Mouse (Mus musculus): Measurements from ENCODE around the gene Nedd9. TPM values are rescaled to one million over a fixed set of nuclear protein-coding genes. Genes with fewer than 3 reads are reported as not detected.

The Nedd9 gene
- polyA plus RNA-seq, 1 experiment = 60.8 TPM

GRCm38 (mm10) chr13:41449211-41449610, 38.0 kb downstream of the Nedd9 start:
- no peaks in the 10 kb centered on the region; the same call in 1 of the 2 replicates for H3K4me1 ChIP-seq (ENCODE audit: control insufficient read depth, insufficient read depth, low read length)
- TF ChIP-seq POLR2A (IDR thresholded peaks at IDR 0.05; ENCODE audit: borderline replicate concordance, extremely low read depth, low read depth, low read length) (no peak), CTCF (IDR thresholded peaks at IDR 0.05; ENCODE audit: insufficient read depth, low read length) (no peak)
- 68% methylated on average over 2 of the region's 2 CpGs for whole genome bisulfite sequencing
- no peak overlapping the region for H3K4me3 ChIP-seq (replicated peaks; ENCODE audit: extremely low read depth, low read depth, low read length)
- DNase-seq = no peak

- no peaks in the 10 kb centered on the region; the same call in 1 of the 2 replicates for H3K4me1 ChIP-seq (ENCODE audit: control insufficient read depth, insufficient read depth, low read length)
- TF ChIP-seq POLR2A (IDR thresholded peaks at IDR 0.05; ENCODE audit: borderline replicate concordance, extremely low read depth, low read depth, low read length) = no peak
- 0 out of 2 replicates have a peak, but pooled peaks have one; percentile 8 for TF ChIP-seq CTCF (IDR thresholded peaks at IDR 0.05; ENCODE audit: insufficient read depth, low read length)
- H3K4me3 ChIP-seq (replicated peaks; ENCODE audit: extremely low read depth, low read depth, low read length) = no peak overlapping the region
- DNase-seq = no peak
- WGBS = 78% methylated on average over 6 of the region's 6 CpGs
These were observed 40.0 kb downstream of the Nedd9 start for GRCm38 (mm10) chr13:41447209-41447608.

GRCm38 (mm10) chr13:41446591-41446990, 40.6 kb downstream of the Nedd9 start:
- WGBS = 95% methylated on average over 1 of the region's 1 CpGs
- DNase-seq = no peak
- TF ChIP-seq POLR2A (IDR thresholded peaks at IDR 0.05; ENCODE audit: borderline replicate concordance, extremely low read depth, low read depth, low read length) (no peak), CTCF (IDR thresholded peaks at IDR 0.05; ENCODE audit: insufficient read depth, low read length) (no peak)
- Histone ChIP-seq H3K4me1 (ENCODE audit: control insufficient read depth, insufficient read depth, low read length) (no peaks in the 10 kb centered on the region; the same call in 1 of the 2 replicates), H3K4me3 (replicated peaks; ENCODE audit: extremely low read depth, low read depth, low read length) (no peak overlapping the region)

GRCm38 (mm10) chr13:41445067-41445808, 41.9 kb downstream of the Nedd9 start:
- TF ChIP-seq POLR2A (IDR thresholded peaks at IDR 0.05; ENCODE audit: borderline replicate concordance, extremely low read depth, low read depth, low read length) (no peak), CTCF (IDR thresholded peaks at IDR 0.05; ENCODE audit: insufficient read depth, low read length) (no peak)
- DNase-seq = no peak
- Histone ChIP-seq H3K4me1 (ENCODE audit: control insufficient read depth, insufficient read depth, low read length) (no peaks in the 10 kb centered on the region; the same call in 1 of the 2 replicates), H3K4me3 (replicated peaks; ENCODE audit: extremely low read depth, low read depth, low read length) (no peak overlapping the region)
- 91% methylated on average over 3 of the region's 3 CpGs for WGBS

GRCm38 (mm10) chr13:41444230-41444629, 42.9 kb downstream of the Nedd9 start:
- TF ChIP-seq POLR2A (IDR thresholded peaks at IDR 0.05; ENCODE audit: borderline replicate concordance, extremely low read depth, low read depth, low read length) (no peak), CTCF (IDR thresholded peaks at IDR 0.05; ENCODE audit: insufficient read depth, low read length) (no peak)
- no peak overlapping the region for H3K4me3 ChIP-seq (replicated peaks; ENCODE audit: extremely low read depth, low read depth, low read length)
- DNase-seq = no peak
- WGBS = 57% methylated on average over 6 of the region's 6 CpGs
- no peaks in the 10 kb centered on the region; the same call in 1 of the 2 replicates for H3K4me1 ChIP-seq (ENCODE audit: control insufficient read depth, insufficient read depth, low read length)

- peaks cover 4% of the 10 kb centered on the region for H3K4me1 ChIP-seq (ENCODE audit: control insufficient read depth, insufficient read depth, low read length)
- 91% methylated on average over 4 of the region's 4 CpGs for whole genome bisulfite sequencing
- no peak for TF ChIP-seq POLR2A (IDR thresholded peaks at IDR 0.05; ENCODE audit: borderline replicate concordance, extremely low read depth, low read depth, low read length)
- no peak for TF ChIP-seq CTCF (IDR thresholded peaks at IDR 0.05; ENCODE audit: insufficient read depth, low read length)
- DNase-seq = no peak
- no peak overlapping the region for H3K4me3 ChIP-seq (replicated peaks; ENCODE audit: extremely low read depth, low read depth, low read length)
These were observed 45.0 kb downstream of the Nedd9 start for GRCm38 (mm10) chr13:41442145-41442544.

- WGBS = 86% methylated on average over 1 of the region's 1 CpGs
- Histone ChIP-seq H3K4me1 (ENCODE audit: control insufficient read depth, insufficient read depth, low read length) (peaks cover 4% of the 10 kb centered on the region), H3K4me3 (replicated peaks; ENCODE audit: extremely low read depth, low read depth, low read length) (no peak overlapping the region)
- no peak for DNase-seq
- TF ChIP-seq POLR2A (IDR thresholded peaks at IDR 0.05; ENCODE audit: borderline replicate concordance, extremely low read depth, low read depth, low read length) = no peak
- TF ChIP-seq CTCF (IDR thresholded peaks at IDR 0.05; ENCODE audit: insufficient read depth, low read length) = no peak
These were observed 47.0 kb downstream of the Nedd9 start for GRCm38 (mm10) chr13:41440205-41440604.

- WGBS = 54% methylated on average over 2 of the region's 2 CpGs
- no peak overlapping the region for H3K4me3 ChIP-seq (replicated peaks; ENCODE audit: extremely low read depth, low read depth, low read length)
- peaks cover 4% of the 10 kb centered on the region for H3K4me1 ChIP-seq (ENCODE audit: control insufficient read depth, insufficient read depth, low read length)
- no peak for DNase-seq
- TF ChIP-seq CTCF (IDR thresholded peaks at IDR 0.05; ENCODE audit: insufficient read depth, low read length) (no peak), POLR2A (IDR thresholded peaks at IDR 0.05; ENCODE audit: borderline replicate concordance, extremely low read depth, low read depth, low read length) (no peak)
These were observed 49.8 kb downstream of the Nedd9 start for GRCm38 (mm10) chr13:41437390-41437789.

GRCm38 (mm10) chr13:41436731-41437130, 50.4 kb downstream of the Nedd9 start:
- Histone ChIP-seq H3K4me3 (replicated peaks; ENCODE audit: extremely low read depth, low read depth, low read length) (no peak overlapping the region), H3K4me1 (ENCODE audit: control insufficient read depth, insufficient read depth, low read length) (peaks cover 4% of the 10 kb centered on the region)
- WGBS = 73% methylated on average over 5 of the region's 5 CpGs
- TF ChIP-seq POLR2A (IDR thresholded peaks at IDR 0.05; ENCODE audit: borderline replicate concordance, extremely low read depth, low read depth, low read length) = no peak
- no peak for TF ChIP-seq CTCF (IDR thresholded peaks at IDR 0.05; ENCODE audit: insufficient read depth, low read length)
- no peak for DNase-seq

GRCm38 (mm10) chr13:41433201-41433600, 54.0 kb downstream of the Nedd9 start:
- H3K4me1 ChIP-seq (ENCODE audit: control insufficient read depth, insufficient read depth, low read length) = peaks cover 4% of the 10 kb centered on the region
- DNase-seq = no peak
- TF ChIP-seq CTCF (IDR thresholded peaks at IDR 0.05; ENCODE audit: insufficient read depth, low read length) (no peak), POLR2A (IDR thresholded peaks at IDR 0.05; ENCODE audit: borderline replicate concordance, extremely low read depth, low read depth, low read length) (no peak)
- H3K4me3 ChIP-seq (replicated peaks; ENCODE audit: extremely low read depth, low read depth, low read length) = no peak overlapping the region
- WGBS = 72% methylated on average over 6 of the region's 6 CpGs

Measured in lung, adult 2 months (tissue).